Mouse (Mus musculus): ENCODE data around the gene Tnfrsf1a. TPM values are rescaled to one million over a fixed set of nuclear protein-coding genes. Genes with fewer than 3 reads are reported as not detected.

Gene Tnfrsf1a
- polyA plus RNA-seq, 1 experiment from 2014 or later, result 75.3 TPM

- DNase-seq (ENCODE audit: low spot score) (peak; percentile 98), ATAC-seq (ENCODE audit: low FRiP score, low TSS enrichment) (peak; percentile 95)
- H3K9ac ChIP-seq (ENCODE audit: low read length), result peak within 1 kb of the TSS; percentile 98
- H3K4me3 ChIP-seq (ENCODE audit: low read depth, low read length), result peak within 1 kb of the TSS; percentile 84
- WGBS, result 3% methylated on average over 34 of the region's 46 CpGs
- peak within 1 kb of the TSS; percentile 89 for H3K4me2 ChIP-seq (replicated peaks; ENCODE audit: low read depth)
- no peaks in the 10 kb centered on the region for H3K9me3 ChIP-seq (ENCODE audit: control insufficient read depth, low read length)
- peak within 1 kb of the TSS; percentile 93 for H3K27ac ChIP-seq (replicated peaks)
- peaks cover 6% of the 10 kb centered on the region for H3K36me3 ChIP-seq (ENCODE audit: control insufficient read depth, insufficient read depth, low read length)
- H3K4me1 ChIP-seq (replicated peaks; ENCODE audit: control insufficient read depth, insufficient read depth), result peaks cover 19% of the 10 kb centered on the region
- H3K27me3 ChIP-seq (ENCODE audit: control insufficient read depth, insufficient read depth, low read length), result no peaks in the 10 kb centered on the region
- TF ChIP-seq EP300 (optimal IDR thresholded peaks at IDR 0.05), result no peak
- no peak for TF ChIP-seq CTCF (IDR thresholded peaks at IDR 0.05; ENCODE audit: low read depth)
Measured at GRCm38 (mm10) chr6:125313546-125314230, 35.5 kb upstream of the Tnfrsf1a start, which contains the start of gene Ltbr. Ltbr (minus strand) TSS chr6:125313885.

DNA sequence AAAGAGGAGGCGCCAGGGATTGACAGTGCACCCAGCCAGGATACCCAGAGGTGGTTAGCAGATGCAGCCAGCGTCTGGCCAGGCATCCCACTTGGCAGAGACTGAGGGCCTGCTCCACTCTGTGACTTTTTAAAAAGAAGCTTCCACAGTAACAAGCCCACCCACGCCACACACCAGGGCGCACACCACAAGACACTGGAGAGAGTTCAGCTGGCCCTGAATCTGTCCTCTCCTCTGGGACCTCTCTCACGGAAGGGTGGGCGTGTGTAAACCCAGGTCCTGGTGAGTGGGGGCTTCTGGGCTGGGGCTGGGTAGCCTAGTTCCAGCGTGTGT, 35.0 kb upstream of the Tnfrsf1a start:
- Histone ChIP-seq H3K4me2 (replicated peaks; ENCODE audit: low read depth) (peak overlapping the region; percentile 89), H3K27ac (replicated peaks) (peak overlapping the region; percentile 93), H3K9me3 (ENCODE audit: control insufficient read depth, low read length) (no peaks in the 10 kb centered on the region), H3K4me3 (ENCODE audit: low read depth, low read length) (peak overlapping the region; percentile 84), H3K9ac (ENCODE audit: low read length) (peak overlapping the region; percentile 98), H3K27me3 (ENCODE audit: control insufficient read depth, insufficient read depth, low read length) (no peaks in the 10 kb centered on the region), H3K4me1 (replicated peaks; ENCODE audit: control insufficient read depth, insufficient read depth) (peaks cover 19% of the 10 kb centered on the region), H3K36me3 (ENCODE audit: control insufficient read depth, insufficient read depth, low read length) (peaks cover 4% of the 10 kb centered on the region; the same call in 1 of the 2 replicates)
- DNase-seq (ENCODE audit: low spot score) (no peak), ATAC-seq (ENCODE audit: low FRiP score, low TSS enrichment) (peak; percentile 25)
- WGBS, result 35% methylated on average over 7 of the region's 7 CpGs
- no peak for TF ChIP-seq CTCF (IDR thresholded peaks at IDR 0.05; ENCODE audit: low read depth)
- TF ChIP-seq EP300 (optimal IDR thresholded peaks at IDR 0.05), result no peak

DNA sequence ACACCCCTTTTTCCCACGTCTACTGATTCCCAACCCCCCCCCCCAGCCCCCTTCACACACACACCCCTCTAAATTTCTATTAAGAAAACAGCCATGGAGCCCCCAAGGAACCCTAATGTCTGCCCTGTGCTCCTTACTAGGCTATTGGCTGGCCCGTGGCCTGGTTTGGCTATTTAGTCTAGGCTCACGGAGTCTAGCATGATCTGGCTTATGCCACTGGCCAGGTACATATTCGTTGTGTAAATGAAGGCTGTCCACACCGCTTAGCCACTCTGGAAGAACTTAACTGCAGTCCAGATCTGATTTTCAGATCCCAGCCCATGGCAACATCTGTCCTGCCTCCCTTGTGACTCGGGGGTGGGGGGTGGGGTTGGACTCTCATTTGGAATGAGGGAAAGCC, 34.4 kb upstream of the Tnfrsf1a start:
- ATAC-seq (ENCODE audit: low FRiP score, low TSS enrichment) (no peak), DNase-seq (ENCODE audit: low spot score) (no peak)
- Histone ChIP-seq H3K9me3 (ENCODE audit: control insufficient read depth, low read length) (no peaks in the 10 kb centered on the region), H3K9ac (ENCODE audit: low read length) (no peak overlapping the region), H3K4me2 (replicated peaks; ENCODE audit: low read depth) (no peak overlapping the region), H3K4me1 (replicated peaks; ENCODE audit: control insufficient read depth, insufficient read depth) (peaks cover 19% of the 10 kb centered on the region), H3K27me3 (ENCODE audit: control insufficient read depth, insufficient read depth, low read length) (no peaks in the 10 kb centered on the region), H3K27ac (replicated peaks) (no peak overlapping the region), H3K36me3 (ENCODE audit: control insufficient read depth, insufficient read depth, low read length) (no peaks in the 10 kb centered on the region; the same call in 1 of the 2 replicates), H3K4me3 (ENCODE audit: low read depth, low read length) (no peak overlapping the region)
- WGBS, result 79% methylated on average over 6 of the region's 6 CpGs
- TF ChIP-seq EP300 (optimal IDR thresholded peaks at IDR 0.05) (no peak), CTCF (IDR thresholded peaks at IDR 0.05; ENCODE audit: low read depth) (no peak)

DNA sequence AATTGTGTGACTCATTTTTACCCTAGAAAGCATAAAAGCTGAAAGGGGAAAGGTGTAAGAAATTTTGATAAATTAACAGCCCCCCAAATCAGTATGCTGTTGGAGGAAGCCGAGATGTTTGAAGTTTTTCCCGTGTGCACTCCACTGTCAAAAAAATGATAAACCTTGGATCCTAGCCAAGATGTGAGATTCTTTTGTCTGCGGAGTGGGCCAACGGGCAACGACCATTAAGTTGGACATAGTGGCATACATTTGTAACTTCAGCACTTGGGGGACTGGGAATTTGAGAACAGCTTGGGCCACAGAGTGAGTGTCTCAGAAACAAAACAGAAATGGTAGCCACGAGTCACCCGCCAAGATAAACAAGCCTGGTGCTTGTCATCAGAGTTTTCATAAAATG, 32.1 kb upstream of the Tnfrsf1a start:
- H3K27ac ChIP-seq (replicated peaks), result no peak overlapping the region
- H3K9me3 ChIP-seq (ENCODE audit: control insufficient read depth, low read length), result no peaks in the 10 kb centered on the region
- H3K27me3 ChIP-seq (ENCODE audit: control insufficient read depth, insufficient read depth, low read length), result no peaks in the 10 kb centered on the region
- WGBS, result 36% methylated on average over 7 of the region's 7 CpGs
- no peak overlapping the region for H3K9ac ChIP-seq (ENCODE audit: low read length)
- no peak overlapping the region for H3K4me3 ChIP-seq (ENCODE audit: low read depth, low read length)
- H3K36me3 ChIP-seq (ENCODE audit: control insufficient read depth, insufficient read depth, low read length), result no peaks in the 10 kb centered on the region
- no peak overlapping the region for H3K4me2 ChIP-seq (replicated peaks; ENCODE audit: low read depth)
- ATAC-seq (ENCODE audit: low FRiP score, low TSS enrichment) (no peak), DNase-seq (ENCODE audit: low spot score) (no peak)
- TF ChIP-seq CTCF (IDR thresholded peaks at IDR 0.05; ENCODE audit: low read depth), result no peak
- TF ChIP-seq EP300 (optimal IDR thresholded peaks at IDR 0.05), result no peak
- peaks cover 18% of the 10 kb centered on the region for H3K4me1 ChIP-seq (replicated peaks; ENCODE audit: control insufficient read depth, insufficient read depth)

DNA sequence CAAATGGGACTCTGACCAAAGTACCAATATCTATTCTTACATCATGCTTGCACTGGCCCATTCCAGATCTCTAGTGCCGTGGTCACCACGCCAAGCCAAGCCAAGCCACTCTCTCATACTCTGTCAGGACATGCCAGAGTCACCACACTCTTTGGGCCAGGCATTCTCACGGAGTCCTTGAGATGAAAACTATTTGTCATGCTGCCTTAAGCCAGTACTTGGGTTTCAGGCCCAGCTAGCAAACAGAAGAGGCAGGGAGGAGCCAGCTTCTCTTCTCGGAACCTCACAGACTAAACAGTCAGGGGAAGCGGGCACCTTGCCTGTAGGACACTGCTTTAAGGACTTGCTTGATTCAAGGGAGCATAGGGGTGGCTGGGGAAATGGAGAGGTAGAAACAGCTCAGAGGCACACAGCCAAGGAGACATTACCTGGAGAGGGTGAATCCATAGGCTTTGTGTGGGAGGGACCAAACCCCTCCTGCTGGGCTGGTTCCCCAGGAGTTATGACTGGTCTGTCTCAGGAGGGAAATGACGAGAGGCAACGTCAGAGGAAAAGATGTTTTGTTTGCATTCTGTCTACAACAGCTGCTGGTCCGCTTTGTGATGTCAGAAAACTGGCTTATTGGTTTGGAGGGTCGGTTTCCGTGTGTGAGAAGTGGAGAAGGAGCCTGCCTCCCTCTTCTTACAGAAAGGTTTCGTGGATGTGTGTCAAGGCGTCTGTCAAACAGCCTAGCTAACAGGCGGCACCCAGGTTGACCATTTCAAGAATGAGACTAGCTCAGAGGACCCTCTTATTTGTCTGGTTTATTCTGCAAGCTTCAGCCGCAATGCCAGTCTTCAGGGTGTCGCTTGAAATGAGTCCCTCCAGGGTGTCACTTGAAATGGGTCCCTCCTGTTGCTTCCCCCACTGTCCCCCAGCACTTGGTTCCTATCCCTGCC, 29.9 kb upstream of the Tnfrsf1a start:
- peak; percentile 30 for DNase-seq (ENCODE audit: low spot score)
- Histone ChIP-seq H3K9ac (ENCODE audit: low read length) (no peak overlapping the region), H3K27ac (replicated peaks) (peak overlapping the region; percentile 71), H3K27me3 (ENCODE audit: control insufficient read depth, insufficient read depth, low read length) (no peaks in the 10 kb centered on the region), H3K4me2 (replicated peaks; ENCODE audit: low read depth) (no peak overlapping the region), H3K4me3 (ENCODE audit: low read depth, low read length) (no peak overlapping the region), H3K36me3 (ENCODE audit: control insufficient read depth, insufficient read depth, low read length) (no peaks in the 10 kb centered on the region), H3K9me3 (ENCODE audit: control insufficient read depth, low read length) (no peaks in the 10 kb centered on the region), H3K4me1 (replicated peaks; ENCODE audit: control insufficient read depth, insufficient read depth) (peaks cover 5% of the 10 kb centered on the region)
- ATAC-seq (ENCODE audit: low FRiP score, low TSS enrichment), result peak; percentile 16; the same call in 1 of the 2 replicates
- TF ChIP-seq EP300 (optimal IDR thresholded peaks at IDR 0.05) (no peak), CTCF (IDR thresholded peaks at IDR 0.05; ENCODE audit: low read depth) (no peak)
- WGBS, result 45% methylated on average over 15 of the region's 15 CpGs

All from stomach, postnatal 0 days (tissue).